Mouse (Mus musculus) large intestine, adult 2 months (tissue): ENCODE results near the gene Cyp2j6. TPM values are rescaled to one million over a fixed set of nuclear protein-coding genes. Genes with fewer than 3 reads are reported as not detected.

Experiments
- polyA plus RNA-seq: library from polyadenylated mRNA; depleted of rRNA; stranded (reverse); fragments of >200 nt; gene quantifications from 2 replicates; pipeline ENCODE4 v1.2.3, GENCODE M21; 2012; rRNA removed

Cyp2j6 gene
- polyA plus RNA-seq, 1 experiment: 9.2 TPM

Other genes starting within 250 kb of the Cyp2j6 start
- not detected in 2 replicates for gene Cyp2j11, start 205.0 kb downstream of the Cyp2j6 start, polyA plus RNA-seq
- not detected in 2 replicates for gene Cyp2j8, start 46.3 kb downstream of the Cyp2j6 start, polyA plus RNA-seq
- gene Cyp2j9, start 37.9 kb upstream of the Cyp2j6 start, polyA plus RNA-seq: 1.8 and 2.5 TPM in 2 replicates
- not detected in 2 replicates for gene Cyp2j5, start 110.5 kb upstream of the Cyp2j6 start, polyA plus RNA-seq
- gene Gm12695, start 231.5 kb upstream of the Cyp2j6 start, polyA plus RNA-seq: not detected in 2 replicates